Mouse (Mus musculus) spleen, postnatal 10 days (tissue): ENCODE measurements around the gene Pald1.

Experiments used
- DNase-seq, 2 experiments: peaks; one replicate each; pipeline ENCODE4 v3.0.0; 2021 to 2022; ENCODE audit warnings: low spot score in 2 of 2

Pald1 gene

DNA sequence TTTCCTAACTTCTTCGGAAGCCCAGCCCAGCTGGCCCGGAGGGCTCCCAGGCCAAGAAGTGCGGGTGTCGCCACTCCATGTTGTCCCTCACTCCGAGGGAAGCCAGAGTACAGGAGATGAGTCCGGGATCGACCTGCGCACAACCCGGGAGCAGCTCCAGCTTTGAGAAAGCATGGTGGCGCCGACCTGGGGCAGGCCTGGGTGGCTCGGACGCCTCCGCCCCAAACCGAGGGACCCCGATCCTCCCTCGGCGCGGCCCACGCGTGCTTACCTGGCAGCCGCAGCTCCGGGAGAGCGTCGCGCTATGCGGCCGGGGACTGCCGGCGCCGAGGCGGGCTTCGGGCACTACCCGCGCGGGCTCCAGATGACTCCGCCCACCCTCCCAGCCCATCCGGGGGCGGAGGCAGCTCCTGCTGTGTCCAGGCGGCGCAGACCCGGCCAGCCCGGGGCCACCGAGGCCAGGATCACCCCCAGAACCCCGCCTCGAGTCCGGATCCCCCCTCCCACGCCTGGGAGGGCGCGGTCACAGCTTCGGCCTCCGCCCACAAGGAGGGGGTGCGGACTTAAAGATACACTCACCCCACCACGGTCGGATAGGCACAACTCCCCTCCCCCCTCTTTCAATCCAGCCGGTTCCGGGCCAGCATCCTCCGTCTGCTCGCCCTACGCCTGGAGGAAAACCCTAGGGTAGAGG lies at the start of gene Pald1:
Pald1 (minus strand) TSS at position 510 of the 694 bp plus-strand sequence.
- DNase-seq = peak in 1 of 2 experiments; percentile 44

DNA sequence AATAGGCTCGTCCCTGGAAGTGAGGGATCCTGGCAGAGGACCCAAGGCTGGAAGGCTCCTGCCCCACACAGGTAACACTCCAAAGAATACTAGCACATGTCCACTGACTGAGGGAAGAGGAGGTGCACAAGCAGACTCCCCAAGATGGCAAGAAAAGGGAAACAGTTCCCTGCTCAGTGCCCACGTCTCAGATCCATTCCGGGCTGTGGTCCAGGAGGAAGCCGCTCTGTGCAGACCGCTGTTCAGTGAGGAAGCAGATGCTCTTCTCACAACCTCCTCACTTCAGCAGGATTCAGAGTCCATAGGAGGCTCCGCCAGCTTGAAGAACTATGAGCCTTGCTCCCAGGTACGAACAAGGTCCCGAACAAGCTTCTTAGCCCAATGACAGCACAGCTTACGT lies 48.0 kb upstream of the Pald1 start:
- no peak for DNase-seq

DNA sequence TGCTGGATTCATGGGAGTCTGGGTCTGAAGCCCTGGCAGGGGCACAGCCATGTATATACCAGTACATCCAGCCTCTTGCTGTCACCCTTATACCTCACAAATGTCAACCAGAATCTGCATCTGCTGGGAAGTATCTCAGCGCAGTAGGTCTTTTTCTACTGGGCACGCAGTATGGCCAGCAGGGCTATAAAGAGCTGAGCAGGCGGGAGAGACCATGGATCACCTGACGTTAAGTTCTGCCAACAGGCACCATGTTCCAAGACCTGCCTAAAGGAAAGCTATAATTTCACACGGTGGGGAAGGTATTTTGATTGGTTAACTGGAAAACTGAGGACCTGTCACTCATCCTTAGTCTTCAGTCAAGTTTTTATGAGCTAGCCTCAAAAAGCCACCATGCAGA lies 45.7 kb upstream of the Pald1 start:
- no peak for DNase-seq

DNA sequence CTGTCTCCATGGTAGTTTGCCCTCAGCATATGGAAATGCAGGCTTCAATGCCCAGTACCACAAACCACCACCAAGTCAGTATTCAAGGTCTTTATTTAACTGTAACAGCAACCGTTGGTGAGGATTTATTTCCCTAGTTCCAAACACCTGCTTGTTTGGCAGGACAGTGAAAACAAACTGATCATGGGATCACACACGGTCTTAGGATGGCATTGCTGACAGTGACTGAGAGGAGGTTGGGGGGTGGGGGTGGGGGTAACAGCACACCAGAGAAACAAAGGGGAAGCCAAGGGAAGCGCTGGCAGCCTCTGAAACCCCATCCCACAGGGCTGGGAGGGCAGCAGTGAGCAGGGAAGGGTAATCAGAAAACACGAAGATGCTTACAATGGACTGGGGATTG lies 45.1 kb upstream of the Pald1 start:
- DNase-seq = no peak

DNA sequence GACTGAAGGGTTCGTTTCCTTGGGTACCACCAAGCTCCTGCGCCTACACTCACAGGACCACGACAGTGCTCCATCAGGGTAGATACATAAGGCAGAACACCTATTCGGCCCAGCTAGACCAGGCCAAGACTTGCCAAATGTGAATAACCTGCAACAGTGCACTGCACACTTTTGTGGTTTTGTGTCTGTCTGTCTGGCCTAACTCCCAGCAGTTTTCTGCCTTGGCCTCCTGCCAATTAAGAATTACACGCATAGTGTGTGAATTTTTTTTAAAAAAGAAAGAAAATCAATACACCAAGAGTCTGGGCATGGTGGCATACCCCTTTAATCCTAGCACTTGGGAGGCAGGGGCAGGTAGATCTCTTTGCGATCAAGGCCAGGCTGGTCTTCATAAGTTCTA lies 44.6 kb upstream of the Pald1 start:
- no peak for DNase-seq

DNA sequence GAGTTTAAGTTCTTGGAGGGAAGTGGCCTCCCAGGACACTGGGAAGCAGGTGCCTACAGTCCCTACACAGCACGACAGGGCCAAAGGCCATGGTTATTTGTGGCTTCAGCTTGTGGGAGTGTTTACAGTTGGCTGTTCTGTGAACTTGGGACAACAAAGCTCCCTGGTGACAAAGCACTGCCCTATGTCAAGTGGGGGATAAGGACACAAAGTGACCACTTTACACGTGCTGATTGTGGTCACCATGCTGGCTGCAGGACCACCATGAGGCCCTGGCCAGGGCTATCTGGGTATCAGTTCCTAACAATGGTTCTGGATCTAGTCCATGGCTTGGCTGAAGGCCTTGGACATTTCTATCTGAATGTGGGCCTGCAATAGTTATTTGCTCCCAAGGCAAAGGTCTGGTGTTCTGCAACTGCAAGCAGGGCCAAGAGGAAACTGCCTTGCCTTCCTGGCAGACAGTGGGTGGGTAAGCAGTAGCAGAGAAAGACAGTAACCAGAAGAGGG lies 43.0 kb upstream of the Pald1 start:
- no peak for DNase-seq

DNA sequence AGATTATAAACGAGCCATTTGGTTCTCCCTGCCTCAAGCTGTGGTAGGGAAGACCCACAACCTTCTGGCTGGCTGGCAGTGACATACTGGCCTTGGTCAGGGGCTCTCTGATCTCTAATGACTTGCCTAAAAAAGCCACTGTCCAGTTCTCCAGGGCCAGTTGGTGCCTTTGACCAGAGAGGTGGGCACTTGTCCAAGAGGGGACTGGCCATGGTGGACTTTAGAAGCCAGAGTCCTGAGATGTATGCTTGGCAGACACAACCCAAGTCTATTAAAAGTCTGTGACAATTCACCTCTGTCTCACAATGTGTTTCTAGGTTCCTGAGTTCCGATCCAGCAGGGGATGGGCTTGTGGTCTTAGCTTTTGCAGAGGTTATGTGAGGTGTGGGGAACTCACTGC lies 41.7 kb upstream of the Pald1 start:
- no peak for DNase-seq

DNA sequence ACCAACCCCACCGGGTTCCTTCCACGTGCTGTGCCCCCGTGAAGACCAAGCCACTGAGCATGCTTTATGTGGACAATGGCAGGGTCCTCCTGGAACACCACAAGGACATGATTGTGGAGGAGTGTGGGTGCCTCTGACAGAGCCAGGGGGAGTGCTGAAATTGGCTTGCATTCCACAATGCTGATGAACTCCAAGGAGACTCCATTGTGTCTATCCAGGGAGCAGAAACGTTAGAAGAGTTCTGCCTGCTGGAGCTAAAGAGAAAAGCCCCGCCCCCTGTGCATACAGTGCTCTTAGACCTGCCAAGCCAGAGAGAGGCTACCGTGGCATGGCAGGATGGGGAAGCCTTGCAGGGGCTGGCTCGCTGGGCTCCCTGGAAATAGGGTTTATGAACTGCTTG lies 41.2 kb upstream of the Pald1 start:
- DNase-seq = no peak

DNA sequence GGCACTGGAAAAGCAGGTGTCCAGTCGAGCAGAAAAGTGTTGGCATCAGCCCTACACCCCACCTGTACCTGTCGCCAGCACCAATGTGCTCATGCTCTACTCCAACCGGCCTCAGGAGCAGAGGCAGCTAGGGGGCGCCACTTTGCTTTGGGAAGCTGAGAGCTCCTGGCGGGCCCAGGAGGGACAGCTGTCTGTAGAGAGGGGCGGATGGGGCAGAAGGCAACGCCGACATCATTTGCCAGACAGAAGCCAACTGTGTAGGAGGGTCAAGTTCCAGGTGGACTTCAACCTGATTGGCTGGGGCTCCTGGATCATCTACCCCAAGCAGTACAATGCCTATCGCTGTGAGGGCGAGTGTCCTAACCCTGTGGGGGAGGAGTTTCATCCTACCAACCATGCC lies 40.0 kb upstream of the Pald1 start:
- peak in 1 of 2 experiments; percentile 68 for DNase-seq

DNA sequence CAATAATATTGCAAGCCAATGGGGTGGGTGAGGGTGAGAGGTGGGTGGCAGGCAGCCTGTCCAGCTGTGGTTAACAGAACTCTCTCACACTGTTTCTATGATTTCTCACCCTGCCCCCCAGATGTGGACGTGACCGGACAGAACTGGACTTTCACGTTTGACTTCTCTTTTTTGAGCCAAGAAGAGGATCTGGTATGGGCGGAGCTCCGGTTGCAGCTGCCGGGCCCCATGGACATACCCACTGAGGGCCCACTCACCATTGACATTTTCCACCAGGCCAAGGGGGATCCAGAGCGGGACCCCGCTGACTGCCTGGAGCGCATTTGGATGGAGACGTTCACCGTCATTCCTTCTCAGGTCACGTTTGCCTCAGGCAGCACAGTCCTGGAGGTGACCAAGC lies 39.5 kb upstream of the Pald1 start:
- no peak for DNase-seq

DNA sequence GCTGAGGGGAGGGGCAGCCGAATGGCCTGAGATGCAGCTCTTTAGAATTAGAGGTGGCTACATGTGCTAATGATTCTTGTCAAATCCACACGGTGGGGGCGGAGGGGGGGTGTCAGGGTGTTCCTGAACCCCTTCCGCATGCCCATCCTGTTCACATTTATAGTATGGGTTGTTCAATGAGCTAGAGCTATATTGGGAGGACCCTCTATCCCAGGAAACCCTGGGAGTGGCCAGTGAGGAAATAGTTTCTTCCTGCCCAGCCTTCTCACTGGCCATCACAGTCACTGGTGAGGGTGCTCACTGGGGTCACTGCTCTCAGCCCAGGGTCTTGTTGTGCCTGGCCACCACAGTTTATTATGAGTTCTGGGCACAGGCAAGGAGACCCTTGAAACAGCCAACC lies 36.7 kb upstream of the Pald1 start:
- no peak for DNase-seq

DNA sequence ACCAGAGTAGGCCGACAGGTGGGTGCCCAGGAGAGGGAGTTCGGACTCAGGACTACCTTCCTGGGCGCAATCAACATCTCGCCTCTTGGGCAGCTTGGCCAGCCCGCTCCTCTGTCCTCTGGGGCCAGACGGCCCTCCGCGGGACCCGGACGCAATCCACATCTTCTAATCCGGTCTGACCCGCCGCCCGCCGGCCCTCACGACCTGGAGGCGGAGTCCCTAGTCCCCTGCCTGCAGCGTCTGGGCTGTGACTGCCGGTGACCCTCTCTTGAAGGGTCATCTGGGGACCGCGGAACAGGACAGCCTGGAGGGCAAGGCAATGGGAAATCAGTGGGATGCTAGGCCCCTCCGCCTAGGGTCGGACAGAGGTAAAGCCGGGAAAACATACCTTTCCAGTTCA lies 35.8 kb upstream of the Pald1 start:
- no peak for DNase-seq

DNA sequence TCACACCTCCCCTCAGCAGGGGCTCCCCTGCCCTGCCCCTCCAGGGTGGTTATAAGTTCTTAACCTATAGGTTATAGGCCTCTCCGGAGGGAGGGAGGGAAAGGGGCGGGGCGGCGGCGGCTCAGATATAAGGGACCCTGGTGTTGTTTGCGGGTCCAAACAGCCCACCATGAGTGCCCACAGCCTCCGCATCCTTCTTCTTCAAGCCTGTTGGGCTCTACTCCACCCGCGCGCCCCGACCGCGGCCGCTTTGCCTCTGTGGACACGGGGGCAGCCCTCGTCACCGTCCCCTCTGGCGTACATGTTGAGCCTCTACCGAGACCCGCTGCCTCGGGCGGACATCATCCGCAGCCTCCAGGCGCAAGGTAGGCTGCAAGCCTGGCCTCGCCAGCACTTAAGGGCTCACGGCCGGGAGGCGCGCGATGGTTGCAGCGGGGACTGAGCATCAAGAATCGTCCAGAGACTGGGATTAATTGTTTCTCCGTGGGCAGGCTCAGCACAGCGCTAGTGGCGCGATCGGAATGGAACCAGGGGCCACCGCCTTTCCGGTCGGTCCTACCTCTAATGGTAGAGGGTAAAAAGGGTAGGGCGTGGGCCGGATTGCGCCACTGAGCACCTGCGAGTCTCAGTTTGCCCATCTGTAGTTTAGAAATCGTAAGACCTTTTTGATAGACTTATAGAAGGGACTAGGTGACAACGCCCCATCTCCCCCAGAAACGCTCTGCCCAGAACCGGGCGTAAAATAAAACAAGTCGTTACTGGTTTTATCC lies 35.0 kb upstream of the Pald1 start:
- DNase-seq = no peak

DNA sequence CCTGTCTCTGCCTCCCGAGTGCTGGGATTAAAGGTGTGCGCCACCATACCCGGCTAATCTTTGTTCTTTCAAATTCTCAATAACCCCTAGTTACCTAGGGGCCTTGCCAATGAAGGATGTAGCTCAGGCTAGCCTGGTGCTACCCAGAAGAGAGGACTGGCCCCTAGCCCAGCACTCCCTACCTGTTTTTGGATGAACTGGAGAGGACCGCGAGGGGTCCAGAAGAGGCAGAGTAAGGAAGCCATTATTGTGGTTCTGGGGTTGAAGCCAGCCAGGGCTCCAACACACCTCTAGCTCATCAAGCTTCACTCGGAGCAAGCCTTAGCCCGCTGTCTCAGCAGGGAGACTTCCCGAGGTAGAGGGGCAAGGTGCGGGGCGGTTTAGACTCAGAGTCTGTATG lies 34.3 kb upstream of the Pald1 start, which contains the start of gene Nodal:
Nodal (plus strand) TSS at position 301 of the 400 bp plus-strand sequence.
- no peak for DNase-seq

DNA sequence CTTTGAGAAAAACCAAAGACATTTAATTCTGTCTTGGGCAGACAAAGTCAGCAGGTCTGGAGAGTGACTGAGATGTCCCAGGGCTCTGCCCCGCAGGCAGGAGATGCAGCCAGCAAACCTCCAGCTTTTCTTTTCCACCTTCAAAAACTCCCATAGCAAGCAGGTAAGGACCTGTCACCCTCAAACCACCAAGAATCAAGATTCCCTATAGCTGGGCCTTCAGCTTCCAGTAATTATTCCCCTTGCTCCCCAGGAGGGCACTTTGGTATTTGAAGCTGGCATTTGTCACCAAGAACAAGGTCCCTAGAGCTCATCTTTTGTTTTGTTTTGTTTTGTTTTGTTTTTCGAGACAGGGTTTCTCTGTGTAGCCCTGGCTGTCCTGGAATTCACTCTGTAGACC lies 33.7 kb upstream of the Pald1 start:
- DNase-seq = no peak

DNA sequence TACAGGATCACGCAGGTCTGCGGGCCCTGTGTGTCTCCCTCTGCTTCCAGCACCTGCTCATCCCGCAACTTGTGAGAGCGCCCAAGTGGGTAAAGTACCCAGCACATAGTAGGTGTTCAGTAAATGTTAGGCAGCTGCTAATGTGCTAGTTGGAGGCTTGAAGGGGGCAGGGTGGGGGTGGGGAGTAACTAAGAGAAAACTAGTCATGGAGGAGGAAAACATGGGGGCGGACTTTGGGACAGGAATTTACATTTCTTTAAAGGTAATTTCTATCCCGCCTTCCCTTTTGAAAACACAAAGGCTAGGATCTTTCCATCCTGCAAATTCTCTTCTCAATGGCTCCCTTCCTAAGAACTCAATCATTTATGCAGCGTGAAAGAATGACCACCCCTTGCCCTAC lies 33.2 kb upstream of the Pald1 start:
- no peak for DNase-seq

DNA sequence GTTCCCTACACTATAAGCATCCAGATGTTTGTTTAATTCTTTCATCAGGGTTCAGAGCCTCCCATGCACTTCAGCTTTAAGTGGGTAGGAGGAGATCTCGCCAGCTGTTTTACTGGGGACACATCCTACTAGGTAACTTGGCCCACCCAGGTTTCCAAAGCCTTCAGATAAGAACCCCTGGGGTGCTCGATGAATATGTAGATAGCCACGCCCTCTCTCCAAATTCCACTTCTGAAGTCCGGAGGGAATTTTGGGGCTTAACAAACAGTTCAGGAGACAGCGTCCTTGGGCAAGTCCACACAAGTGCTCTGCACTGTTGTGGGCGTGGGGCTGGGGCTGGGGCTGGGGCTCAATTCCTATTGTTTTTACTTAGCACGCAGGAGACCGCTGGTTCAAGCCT lies 32.6 kb upstream of the Pald1 start:
- DNase-seq = no peak

DNA sequence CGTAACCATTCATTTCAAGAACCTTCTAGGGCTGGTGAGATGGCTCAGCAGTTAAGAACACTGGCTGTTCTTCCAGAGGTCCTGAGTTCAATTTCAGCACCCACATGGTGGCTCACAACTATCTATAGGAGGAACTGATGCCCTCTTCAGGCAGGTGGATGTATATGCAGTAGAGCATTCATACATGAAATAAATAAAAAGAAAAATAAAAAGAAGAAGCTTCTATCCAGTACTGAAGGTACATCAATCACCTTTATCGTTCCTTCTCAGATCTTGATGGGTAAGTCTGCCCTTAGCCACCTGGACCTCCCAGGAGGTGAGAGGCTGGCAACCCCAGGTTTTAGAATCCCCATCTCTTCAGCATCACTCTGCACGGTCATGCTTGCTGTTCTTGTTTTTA lies 31.9 kb upstream of the Pald1 start:
- DNase-seq = no peak

DNA sequence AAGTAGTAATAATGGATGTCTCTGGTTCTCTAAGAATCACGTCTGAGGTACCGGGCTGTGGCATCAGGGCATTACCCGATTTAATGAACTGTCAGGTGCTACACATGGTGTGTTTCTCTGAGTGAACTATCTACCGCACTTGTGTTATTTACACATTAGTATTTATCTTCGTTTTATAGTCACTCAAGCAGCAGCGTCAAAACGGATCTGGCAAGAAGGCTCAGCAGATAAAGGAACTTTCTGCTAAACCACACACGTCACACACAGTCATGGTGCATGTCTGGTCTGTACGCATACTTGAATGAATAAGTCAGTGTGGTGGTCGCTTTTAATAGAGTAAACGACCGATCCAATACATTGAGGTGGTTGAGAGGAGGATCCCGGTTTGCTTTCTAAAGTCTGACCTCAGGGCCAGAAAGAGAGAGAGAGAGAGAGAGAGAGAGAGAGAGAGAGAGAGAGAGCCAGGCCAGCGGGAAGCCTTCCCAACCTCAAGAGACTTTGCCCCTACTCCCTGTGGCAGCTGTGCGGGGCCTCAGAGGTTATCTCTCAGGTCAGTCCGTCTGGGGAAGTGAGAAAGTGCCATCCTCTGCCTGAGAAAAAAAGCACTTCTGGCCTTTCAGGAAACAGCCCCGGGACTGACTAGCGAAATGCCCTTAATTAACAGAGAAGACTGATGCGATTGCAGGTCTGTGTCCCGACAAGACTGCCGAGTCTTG lies 29.7 kb upstream of the Pald1 start:
- peak; percentile 38 to 52 for DNase-seq

DNA sequence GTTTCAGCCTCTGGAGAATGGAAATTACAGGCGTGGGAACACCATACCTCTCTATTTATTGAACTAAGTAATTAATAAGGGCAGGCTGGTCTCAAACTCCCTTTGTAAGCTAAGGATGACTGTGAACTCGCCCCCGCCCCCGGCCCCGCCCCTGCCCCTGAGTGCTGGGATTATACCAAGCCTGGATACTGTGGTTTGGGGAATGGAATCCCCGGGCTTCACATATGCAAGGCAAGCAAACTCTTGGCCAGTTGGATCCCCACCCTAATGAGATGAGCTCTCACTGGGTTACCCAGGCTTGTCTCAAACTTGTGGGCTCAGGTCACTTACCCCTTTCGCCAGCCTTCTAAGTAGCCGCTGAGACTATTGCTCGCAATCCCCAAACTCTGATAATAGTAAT lies 26.9 kb upstream of the Pald1 start:
- no peak for DNase-seq

DNA sequence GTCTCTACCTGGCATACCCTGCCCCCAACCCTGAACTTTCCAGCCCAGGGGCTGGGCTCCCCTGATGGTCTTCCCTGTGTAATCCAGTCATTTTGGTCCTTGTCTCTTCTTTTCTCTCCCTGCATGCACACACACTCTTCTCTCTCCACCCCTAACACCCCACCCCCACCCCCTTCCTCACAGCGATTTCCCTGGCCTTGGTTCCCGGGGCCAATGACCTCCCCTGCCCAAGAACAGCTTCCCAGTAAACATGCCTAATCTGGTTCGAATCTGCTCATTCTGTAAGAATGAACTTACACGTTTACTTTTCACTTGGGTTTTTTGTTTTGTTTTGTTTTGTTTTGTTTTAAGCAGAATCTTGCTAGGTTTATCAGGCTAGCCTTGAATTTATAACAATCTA lies 26.4 kb upstream of the Pald1 start:
- DNase-seq = no peak

DNA sequence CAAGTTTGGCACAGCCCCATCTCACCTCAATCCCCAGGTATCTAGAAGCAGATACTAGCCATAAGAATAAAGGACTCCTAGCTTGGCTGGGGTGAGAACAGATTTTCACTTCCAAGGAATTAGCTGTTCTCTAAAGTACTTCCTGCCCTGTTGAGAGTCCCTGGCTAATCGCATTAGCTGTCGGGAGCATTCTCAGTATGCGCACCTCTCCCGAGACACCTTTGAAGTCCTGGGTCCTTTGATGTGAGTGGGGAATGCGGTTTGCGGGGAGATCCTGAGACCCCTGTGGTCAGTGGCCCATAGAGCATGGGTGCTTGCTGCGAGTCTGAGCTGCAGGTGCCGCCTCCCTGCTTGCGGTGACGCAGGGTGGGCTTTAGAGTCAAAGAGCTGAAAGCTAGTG lies 22.6 kb upstream of the Pald1 start:
- DNase-seq = no peak

DNA sequence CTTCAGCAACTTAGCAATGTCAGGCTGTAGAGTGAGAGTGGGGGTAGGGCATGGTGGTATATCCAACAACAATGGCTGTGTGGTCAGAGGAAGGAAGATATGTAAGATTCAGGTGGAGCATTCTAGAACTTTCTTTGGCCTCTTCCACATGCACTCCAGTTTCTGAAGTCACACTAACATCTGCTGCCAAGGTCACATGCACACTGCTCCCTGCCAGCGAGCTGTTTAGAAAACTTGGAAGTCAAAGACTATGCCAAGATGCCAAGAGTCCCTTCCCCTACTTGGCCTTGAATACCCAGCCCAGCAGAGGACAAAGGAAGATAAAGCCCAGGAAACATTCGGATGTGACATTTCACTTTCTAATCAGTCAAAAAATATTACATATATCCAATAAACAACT lies 19.6 kb upstream of the Pald1 start:
- DNase-seq = no peak
